Mouse (Mus musculus) lung, adult 2 months (tissue): Measurements from ENCODE around the gene Gm11032.

Experiments
- CTCF ChIP-seq: fragments of 200-500 bp; IDR thresholded peaks from 2 replicates; pipeline ENCODE4 v1.5.1; 2011; ENCODE audit warnings: mild to moderate bottlenecking, low read length, control low read depth; ENCODE audit not compliant: insufficient read depth
- POLR2A ChIP-seq: fragments of 200-500 bp; IDR thresholded peaks from 2 replicates; pipeline ENCODE4 v1.6.1; 2011; ENCODE audit warnings: low read depth, mild to moderate bottlenecking, control low read depth, low read length, borderline replicate concordance; ENCODE audit errors: extremely low read depth

GRCm38 (mm10) chr11:4636782-4637342, 17.0 kb downstream of the Gm11032 start:
- TF ChIP-seq CTCF (no peak), POLR2A (no peak)
